In the genomic region with DNA sequence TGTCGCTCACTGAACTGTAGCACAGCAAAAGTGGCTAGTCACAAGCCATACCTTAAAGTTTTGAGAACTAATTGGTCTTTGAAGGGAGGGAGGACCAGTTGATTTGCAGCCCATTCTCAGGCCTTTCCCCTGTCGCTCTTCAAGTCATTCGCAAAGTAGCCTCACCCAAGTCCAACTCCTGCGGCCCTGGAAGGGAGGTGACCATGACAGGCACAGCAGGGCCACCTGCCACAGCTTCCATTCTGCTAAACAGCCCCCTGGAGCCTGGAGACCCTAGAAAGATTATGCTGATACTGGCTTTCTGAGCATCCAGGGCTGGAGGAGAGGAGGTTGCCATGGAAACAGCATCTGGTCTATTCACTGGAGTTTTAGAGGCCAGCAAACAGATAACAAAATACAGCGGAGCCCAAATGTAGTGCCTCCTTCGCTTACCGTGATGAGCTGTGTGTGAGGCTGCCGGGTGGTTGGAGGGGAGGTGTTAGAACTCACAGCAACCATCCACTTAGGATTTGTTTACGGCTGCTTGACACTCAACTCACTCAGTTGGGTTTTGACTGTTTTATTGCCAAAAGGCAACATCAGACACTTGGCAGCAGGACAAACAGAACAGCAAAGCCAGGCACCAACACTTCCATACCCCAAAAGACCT, we compare ENCODE assay signal across 11 mouse cellular contexts.
DNase-seq lines count a peak whose midpoint lies in the region; ATAC-seq lines count a peak whose summit lies in the region.
"Had no signal": no experiment of that assay in that cellular context is flagged by ENCODE, and none has a peak within 500 bp of the region (broad histone marks: within the 10 kb centered on the region; RNA-seq: fewer than 3 reads in every experiment).

No protein-coding gene starts in this region.

- H3K9ac ChIP-seq in hindbrain, embryonic 11.5 days (ENCODE audit: low read depth, low read length) = no peak overlapping the region
- H3K9ac ChIP-seq in hindbrain, embryonic 12.5 days = no peak overlapping the region
- H3K9ac ChIP-seq in forebrain, embryonic 16.5 days (replicated peaks; ENCODE audit: low read depth, low read length) = no peak overlapping the region
- H3K9ac ChIP-seq: heart, embryonic 12.5 days had no signal

- no peak overlapping the region for H3K4me2 ChIP-seq in hindbrain, embryonic 11.5 days (replicated peaks; ENCODE audit: low read depth, low read length)
- no peak overlapping the region for H3K4me2 ChIP-seq in hindbrain, embryonic 12.5 days (replicated peaks)
- H3K4me2 ChIP-seq in forebrain, embryonic 16.5 days (ENCODE audit: low read length) = no peak overlapping the region
- H3K4me2 ChIP-seq: heart, embryonic 12.5 days had no signal

- no peak for ATAC-seq in hindbrain, embryonic 11.5 days (ENCODE audit: low FRiP score)
- ATAC-seq in hindbrain, embryonic 12.5 days (ENCODE audit: low FRiP score) = no peak
- ATAC-seq in forebrain, embryonic 16.5 days = peak; percentile 75

- no peaks in the 10 kb centered on the region for H3K4me1 ChIP-seq in hindbrain, embryonic 11.5 days (replicated peaks; ENCODE audit: control insufficient read depth, insufficient read depth, low read length)
- H3K4me1 ChIP-seq in hindbrain, embryonic 12.5 days = peaks cover 21% of the 10 kb centered on the region
- peaks cover 25% of the 10 kb centered on the region for H3K4me1 ChIP-seq in forebrain, embryonic 16.5 days (replicated peaks; ENCODE audit: control insufficient read depth, insufficient read depth, low read length)
- H3K4me1 ChIP-seq: heart, embryonic 12.5 days had no signal

- peak; percentile 21 for DNase-seq in hindbrain, embryonic 11.5 days (ENCODE audit: low spot score)
- peak; percentile 16 for DNase-seq in R1 (ENCODE audit: low read depth, low spot score)
- peak; percentile 31 for DNase-seq in left cerebral cortex, postnatal 4 days
- no peak for DNase-seq in urinary bladder, postnatal 4 days (ENCODE audit: low spot score in 2 of 2)
- no peak for DNase-seq in B cell, adult 2 months
- DNase-seq in kidney, adult 18-20 months = no peak
- DNase-seq: cerebellum, adult 8-10 months; kidney, adult 11 months had no signal

- no peak overlapping the region for H3K4me3 ChIP-seq in hindbrain, embryonic 11.5 days (ENCODE audit: low read depth, low read length)
- no peak overlapping the region for H3K4me3 ChIP-seq in hindbrain, embryonic 12.5 days
- H3K4me3 ChIP-seq in forebrain, embryonic 16.5 days (replicated peaks; ENCODE audit: low read length) = no peak overlapping the region
- H3K4me3 ChIP-seq: heart, embryonic 12.5 days had no signal

- no peaks in the 10 kb centered on the region for H3K27me3 ChIP-seq in hindbrain, embryonic 11.5 days (ENCODE audit: control insufficient read depth, insufficient read depth, low read length)
- H3K27me3 ChIP-seq in hindbrain, embryonic 12.5 days = no peaks in the 10 kb centered on the region
- H3K27me3 ChIP-seq in forebrain, embryonic 16.5 days (replicated peaks; ENCODE audit: control insufficient read depth, insufficient read depth, low read length) = no peaks in the 10 kb centered on the region

- intact Hi-C loops in left cerebral cortex, postnatal 4 days (cut with DNase I) = no loop called here

- H3K9me3 ChIP-seq in hindbrain, embryonic 11.5 days (ENCODE audit: control insufficient read depth, low read length) = no peaks in the 10 kb centered on the region
- H3K9me3 ChIP-seq in hindbrain, embryonic 12.5 days (replicated peaks) = no peaks in the 10 kb centered on the region
- no peaks in the 10 kb centered on the region for H3K9me3 ChIP-seq in forebrain, embryonic 16.5 days (ENCODE audit: control insufficient read depth, low read length)
- H3K9me3 ChIP-seq: heart, embryonic 12.5 days had no signal

- no peak overlapping the region for H3K27ac ChIP-seq in hindbrain, embryonic 11.5 days (ENCODE audit: low read depth, low read length)
- no peak overlapping the region for H3K27ac ChIP-seq in hindbrain, embryonic 12.5 days
- H3K27ac ChIP-seq in forebrain, embryonic 16.5 days (ENCODE audit: low read length) = no peak overlapping the region

- H3K36me3 ChIP-seq in hindbrain, embryonic 11.5 days (ENCODE audit: control insufficient read depth, insufficient read depth, low read length) = no peaks in the 10 kb centered on the region
- H3K36me3 ChIP-seq in hindbrain, embryonic 12.5 days = no peaks in the 10 kb centered on the region
- H3K36me3 ChIP-seq in forebrain, embryonic 16.5 days (ENCODE audit: control insufficient read depth, insufficient read depth) = no peaks in the 10 kb centered on the region
- H3K36me3 ChIP-seq: heart, embryonic 12.5 days had no signal

- 50% methylated on average over 9 of the region's 9 CpGs for WGBS in hindbrain, embryonic 11.5 days
- WGBS in hindbrain, embryonic 12.5 days = 53% methylated on average over 9 of the region's 9 CpGs
- 33% methylated on average over 9 of the region's 9 CpGs for WGBS in forebrain, embryonic 16.5 days

Comparison
In these comparisons a context has a peak if more than half of its experiments do, and no peak if none do; other contexts are left out.
1. DNase-seq: peak in hindbrain, embryonic 11.5 days (single experiment), R1 (single experiment) and left cerebral cortex, postnatal 4 days (single experiment); none in urinary bladder, postnatal 4 days (0 of 2), B cell, adult 2 months (0 of 2) and kidney, adult 18-20 months (single experiment).